Mouse (Mus musculus): ENCODE results near the gene Sptssb. TPM values are rescaled to one million over a fixed set of nuclear protein-coding genes. Genes with fewer than 3 reads are reported as not detected.

The Sptssb gene
- polyA plus RNA-seq, 1 experiment = not detected

GRCm38 (mm10) chr3:69812442-69812841 is 47.3 kb downstream of the Sptssb start:
- no peaks in the 10 kb centered on the region for H3K4me1 ChIP-seq (ENCODE audit: control insufficient read depth, insufficient read depth, low read length)
- TF ChIP-seq CTCF (IDR thresholded peaks at IDR 0.05; ENCODE audit: control insufficient read depth, insufficient read depth, insufficient replicate concordance, low read depth, low read length) = no peak
- no peak for TF ChIP-seq POLR2A (IDR thresholded peaks at IDR 0.05; ENCODE audit: control insufficient read depth, low read depth, low read length)
- H3K27me3 ChIP-seq (ENCODE audit: control insufficient read depth, insufficient read depth, low read length) = no peaks in the 10 kb centered on the region
- no peak overlapping the region for H3K4me3 ChIP-seq (ENCODE audit: control insufficient read depth, low read depth, low read length)
- no peak overlapping the region for H3K27ac ChIP-seq (ENCODE audit: control insufficient read depth, insufficient read depth, low read depth, low read length)
- H3K36me3 ChIP-seq (ENCODE audit: control insufficient read depth, insufficient read depth, low read length) = no peaks in the 10 kb centered on the region

DNA sequence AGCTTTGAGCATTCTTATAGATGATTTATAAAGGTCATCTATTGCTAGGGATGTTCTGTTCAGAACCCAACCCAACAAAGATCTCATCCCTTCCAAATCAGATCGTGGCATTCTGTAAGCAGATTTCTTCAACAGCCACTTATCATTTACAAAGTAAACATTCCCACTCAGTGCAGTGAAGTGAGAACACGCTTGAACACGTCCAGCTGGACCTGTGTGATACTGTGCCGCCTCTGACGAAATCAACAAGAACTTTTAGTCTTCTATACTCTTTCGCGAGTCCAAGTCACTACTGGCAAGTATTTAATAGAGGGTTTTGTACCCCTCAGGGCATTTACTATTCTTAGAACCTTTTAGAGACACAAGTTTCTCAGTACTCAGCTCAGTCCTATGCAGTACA is 51.3 kb downstream of the Sptssb start:
- no peak for TF ChIP-seq POLR2A (IDR thresholded peaks at IDR 0.05; ENCODE audit: control insufficient read depth, low read depth, low read length)
- no peak for TF ChIP-seq CTCF (IDR thresholded peaks at IDR 0.05; ENCODE audit: control insufficient read depth, insufficient read depth, insufficient replicate concordance, low read depth, low read length)
- Histone ChIP-seq H3K36me3 (ENCODE audit: control insufficient read depth, insufficient read depth, low read length) (no peaks in the 10 kb centered on the region), H3K4me1 (ENCODE audit: control insufficient read depth, insufficient read depth, low read length) (no peaks in the 10 kb centered on the region), H3K27me3 (ENCODE audit: control insufficient read depth, insufficient read depth, low read length) (no peaks in the 10 kb centered on the region), H3K27ac (ENCODE audit: control insufficient read depth, insufficient read depth, low read depth, low read length) (no peak overlapping the region), H3K4me3 (ENCODE audit: control insufficient read depth, low read depth, low read length) (no peak overlapping the region)

DNA sequence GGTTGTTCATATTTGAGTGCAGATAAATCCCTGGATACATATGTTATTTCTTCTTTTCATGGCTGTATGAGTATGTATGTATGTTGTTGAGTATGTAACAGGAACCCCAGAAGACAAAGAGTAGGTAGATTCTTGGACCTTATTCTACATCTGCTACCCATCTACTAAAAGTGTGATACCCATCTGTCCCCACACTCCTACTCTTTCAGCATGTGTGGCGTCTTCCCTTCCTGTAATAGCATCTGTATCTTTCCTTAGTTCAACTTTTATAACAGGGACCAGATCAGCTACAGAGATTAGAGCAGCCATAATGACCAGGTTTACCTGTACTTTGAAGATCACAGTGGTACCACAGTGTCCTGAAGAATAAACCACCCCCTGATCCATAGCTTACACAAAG is 56.6 kb downstream of the Sptssb start:
- Histone ChIP-seq H3K36me3 (ENCODE audit: control insufficient read depth, insufficient read depth, low read length) (no peaks in the 10 kb centered on the region), H3K4me1 (ENCODE audit: control insufficient read depth, insufficient read depth, low read length) (no peaks in the 10 kb centered on the region), H3K4me3 (ENCODE audit: control insufficient read depth, low read depth, low read length) (no peak overlapping the region), H3K27ac (ENCODE audit: control insufficient read depth, insufficient read depth, low read depth, low read length) (no peak overlapping the region), H3K27me3 (ENCODE audit: control insufficient read depth, insufficient read depth, low read length) (no peaks in the 10 kb centered on the region)
- TF ChIP-seq CTCF (IDR thresholded peaks at IDR 0.05; ENCODE audit: control insufficient read depth, insufficient read depth, insufficient replicate concordance, low read depth, low read length) (no peak), POLR2A (IDR thresholded peaks at IDR 0.05; ENCODE audit: control insufficient read depth, low read depth, low read length) (no peak)

GRCm38 (mm10) chr3:69800829-69801384 is 58.8 kb downstream of the Sptssb start:
- H3K36me3 ChIP-seq (ENCODE audit: control insufficient read depth, insufficient read depth, low read length) = no peaks in the 10 kb centered on the region
- TF ChIP-seq CTCF (IDR thresholded peaks at IDR 0.05; ENCODE audit: control insufficient read depth, insufficient read depth, insufficient replicate concordance, low read depth, low read length) (no peak), POLR2A (IDR thresholded peaks at IDR 0.05; ENCODE audit: control insufficient read depth, low read depth, low read length) (no peak)
- H3K27ac ChIP-seq (ENCODE audit: control insufficient read depth, insufficient read depth, low read depth, low read length) = no peak overlapping the region
- H3K4me3 ChIP-seq (ENCODE audit: control insufficient read depth, low read depth, low read length) = no peak overlapping the region
- no peaks in the 10 kb centered on the region for H3K27me3 ChIP-seq (ENCODE audit: control insufficient read depth, insufficient read depth, low read length)
- H3K4me1 ChIP-seq (ENCODE audit: control insufficient read depth, insufficient read depth, low read length) = no peaks in the 10 kb centered on the region; the same call in 1 of the 2 replicates

DNA sequence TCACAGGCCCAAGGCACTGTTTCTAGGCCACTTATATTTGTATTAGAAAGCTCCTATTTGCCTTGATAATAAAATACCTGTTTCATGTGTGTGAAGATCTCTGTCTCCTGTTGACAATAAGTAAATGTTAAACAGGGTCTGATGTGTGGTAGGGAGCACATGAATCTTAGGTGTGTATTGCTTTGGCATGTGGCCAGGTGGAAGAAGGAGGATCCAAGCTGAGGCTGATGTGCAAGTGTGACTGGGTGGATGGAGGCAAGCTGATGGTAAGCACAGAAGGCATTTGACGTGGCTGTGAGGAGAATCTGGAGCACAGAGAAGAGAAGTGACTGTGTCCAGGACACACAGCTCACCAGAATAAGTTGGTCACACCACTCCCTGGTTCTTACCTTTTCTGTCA is 60.6 kb downstream of the Sptssb start:
- no peaks in the 10 kb centered on the region for H3K36me3 ChIP-seq (ENCODE audit: control insufficient read depth, insufficient read depth, low read length)
- TF ChIP-seq POLR2A (IDR thresholded peaks at IDR 0.05; ENCODE audit: control insufficient read depth, low read depth, low read length) (no peak), CTCF (IDR thresholded peaks at IDR 0.05; ENCODE audit: control insufficient read depth, insufficient read depth, insufficient replicate concordance, low read depth, low read length) (no peak)
- H3K4me3 ChIP-seq (ENCODE audit: control insufficient read depth, low read depth, low read length) = no peak overlapping the region

GRCm38 (mm10) chr3:69797969-69798368 is 61.8 kb downstream of the Sptssb start:
- Histone ChIP-seq H3K4me1 (ENCODE audit: control insufficient read depth, insufficient read depth, low read length) (peaks cover 3% of the 10 kb centered on the region; the same call in 1 of the 2 replicates), H3K27ac (ENCODE audit: control insufficient read depth, insufficient read depth, low read depth, low read length) (no peak overlapping the region), H3K4me3 (ENCODE audit: control insufficient read depth, low read depth, low read length) (no peak overlapping the region), H3K36me3 (ENCODE audit: control insufficient read depth, insufficient read depth, low read length) (no peaks in the 10 kb centered on the region), H3K27me3 (ENCODE audit: control insufficient read depth, insufficient read depth, low read length) (no peaks in the 10 kb centered on the region)
- no peak for TF ChIP-seq CTCF (IDR thresholded peaks at IDR 0.05; ENCODE audit: control insufficient read depth, insufficient read depth, insufficient replicate concordance, low read depth, low read length)
- TF ChIP-seq POLR2A (IDR thresholded peaks at IDR 0.05; ENCODE audit: control insufficient read depth, low read depth, low read length) = no peak

More for the DNA sequence above, 60.6 kb downstream of the Sptssb start:
- no peak overlapping the region for H3K27ac ChIP-seq (ENCODE audit: control insufficient read depth, insufficient read depth, low read depth, low read length)
- H3K4me1 ChIP-seq (ENCODE audit: control insufficient read depth, insufficient read depth, low read length) = peaks cover 3% of the 10 kb centered on the region; the same call in 1 of the 2 replicates
- no peaks in the 10 kb centered on the region for H3K27me3 ChIP-seq (ENCODE audit: control insufficient read depth, insufficient read depth, low read length)

DNA sequence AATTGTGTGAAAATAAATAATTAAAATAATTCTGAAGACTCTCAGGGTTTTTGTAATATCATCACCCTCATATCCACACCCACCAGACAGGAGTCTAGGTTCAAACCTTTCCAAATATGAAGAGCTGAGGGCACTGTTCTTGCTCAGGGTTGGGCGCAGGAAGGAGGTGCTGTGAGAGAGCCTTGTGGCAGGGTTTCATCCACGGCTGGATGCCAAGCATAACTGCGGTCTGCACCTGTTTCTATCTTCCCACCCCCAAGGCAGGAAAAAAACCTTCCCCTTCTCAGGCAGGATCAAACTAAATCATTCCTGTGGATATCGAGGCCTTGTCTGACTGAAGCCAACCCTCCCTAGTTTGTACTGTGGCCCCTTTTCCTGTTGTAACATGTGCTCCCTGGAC is 62.2 kb downstream of the Sptssb start:
- no peak overlapping the region for H3K4me3 ChIP-seq (ENCODE audit: control insufficient read depth, low read depth, low read length)

More for the DNA sequence above, 62.2 kb downstream of the Sptssb start:
- Histone ChIP-seq H3K27me3 (ENCODE audit: control insufficient read depth, insufficient read depth, low read length) (no peaks in the 10 kb centered on the region), H3K4me1 (ENCODE audit: control insufficient read depth, insufficient read depth, low read length) (peaks cover 3% of the 10 kb centered on the region; the same call in 1 of the 2 replicates), H3K27ac (ENCODE audit: control insufficient read depth, insufficient read depth, low read depth, low read length) (no peak overlapping the region), H3K36me3 (ENCODE audit: control insufficient read depth, insufficient read depth, low read length) (no peaks in the 10 kb centered on the region)
- TF ChIP-seq POLR2A (IDR thresholded peaks at IDR 0.05; ENCODE audit: control insufficient read depth, low read depth, low read length) (no peak), CTCF (IDR thresholded peaks at IDR 0.05; ENCODE audit: control insufficient read depth, insufficient read depth, insufficient replicate concordance, low read depth, low read length) (no peak)

All from testis, adult 2 months (tissue).